Mouse (Mus musculus) hindbrain, embryonic 13.5 days (tissue): Measurements from ENCODE around the gene Klhl18. TPM values are rescaled to one million over a fixed set of nuclear protein-coding genes. Genes with fewer than 3 reads are reported as not detected.
"Not testable (repeated sequence)": the region's sequence is repeated elsewhere in the genome, so short reads cannot be mapped to it uniquely, and the experiment has no call there.

ENCODE experiments used
- ATAC-seq: fragments of 200-750 bp; cut with Nextera tagmentation; 2 replicates; pipeline ENCODE4 v1.8.0; 2017; ENCODE audit warnings: moderate TSS enrichment; ENCODE audit not compliant: low FRiP score
- H3K27ac ChIP-seq: fragments of 300-500 bp; sonication (generic); 2 replicates; pipeline ENCODE4 v1.5.1; 2015; ENCODE audit warnings: inconsistent platforms, mild to moderate bottlenecking, moderate library complexity
- H3K27me3 ChIP-seq: fragments of 300-500 bp; sonication (generic); 2 replicates; pipeline ENCODE4 v1.6.1; 2015; ENCODE audit warnings: mild to moderate bottlenecking, inconsistent platforms
- H3K36me3 ChIP-seq: fragments of 300-500 bp; sonication (generic); 2 replicates; pipeline ENCODE4 v1.6.1; 2015; ENCODE audit warnings: mild to moderate bottlenecking, inconsistent platforms
- H3K4me1 ChIP-seq: fragments of 300-500 bp; sonication (generic); replicated peaks from 2 replicates; pipeline ENCODE4 v1.6.1; 2015; ENCODE audit warnings: inconsistent platforms
- H3K4me2 ChIP-seq: fragments of 300-500 bp; sonication (generic); 2 replicates; pipeline ENCODE4 v1.6.1; 2015; ENCODE audit warnings: inconsistent platforms, mild to moderate bottlenecking, moderate library complexity
- H3K4me3 ChIP-seq: fragments of 300-500 bp; sonication (generic); 2 replicates; pipeline ENCODE4 v1.5.1; 2015; ENCODE audit warnings: mild to moderate bottlenecking, inconsistent platforms
- H3K9ac ChIP-seq: fragments of 300-500 bp; sonication (generic); 2 replicates; pipeline ENCODE4 v1.6.1; 2015; ENCODE audit warnings: mild to moderate bottlenecking, inconsistent platforms
- H3K9me3 ChIP-seq: fragments of 300-500 bp; sonication (generic); 2 replicates; pipeline ENCODE4 v1.6.1; 2016; ENCODE audit warnings: inconsistent platforms
- WGBS: fragments of 180-500 bp; shearing (Covaris S2); methylation state at CpG from one replicate; pipeline ENCODE4 v1.1.7; 2015; 5-methylcytosine and 5-hydroxymethylcytosine counted together
- polyA plus RNA-seq: library from polyadenylated mRNA; unstranded; fragments of >200 nt; fragmentation: Nextera tagmentation; extraction: Ambion mirVana; gene quantifications from 2 replicates; pipeline ENCODE4 v1.2.1, GENCODE M21; 2015

Klhl18 gene
- polyA plus RNA-seq, 1 experiment from 2014 or later, result 17.1 TPM

- 68% methylated on average over 7 of the region's 7 CpGs for WGBS
- Histone ChIP-seq H3K4me1 (peaks cover 8% of the 10 kb centered on the region), H3K9me3 (no peaks in the 10 kb centered on the region), H3K36me3 (no peaks in the 10 kb centered on the region), H3K4me3 (no peak overlapping the region), H3K4me2 (no peak overlapping the region), H3K27me3 (no peaks in the 10 kb centered on the region), H3K9ac (peak overlapping the region; percentile 8; the same call in 1 of the 2 replicates), H3K27ac (no peak overlapping the region)
- no peak for ATAC-seq
Measured at GRCm38 (mm10) chr9:110412926-110413325, 63.6 kb downstream of the Klhl18 start.

DNA sequence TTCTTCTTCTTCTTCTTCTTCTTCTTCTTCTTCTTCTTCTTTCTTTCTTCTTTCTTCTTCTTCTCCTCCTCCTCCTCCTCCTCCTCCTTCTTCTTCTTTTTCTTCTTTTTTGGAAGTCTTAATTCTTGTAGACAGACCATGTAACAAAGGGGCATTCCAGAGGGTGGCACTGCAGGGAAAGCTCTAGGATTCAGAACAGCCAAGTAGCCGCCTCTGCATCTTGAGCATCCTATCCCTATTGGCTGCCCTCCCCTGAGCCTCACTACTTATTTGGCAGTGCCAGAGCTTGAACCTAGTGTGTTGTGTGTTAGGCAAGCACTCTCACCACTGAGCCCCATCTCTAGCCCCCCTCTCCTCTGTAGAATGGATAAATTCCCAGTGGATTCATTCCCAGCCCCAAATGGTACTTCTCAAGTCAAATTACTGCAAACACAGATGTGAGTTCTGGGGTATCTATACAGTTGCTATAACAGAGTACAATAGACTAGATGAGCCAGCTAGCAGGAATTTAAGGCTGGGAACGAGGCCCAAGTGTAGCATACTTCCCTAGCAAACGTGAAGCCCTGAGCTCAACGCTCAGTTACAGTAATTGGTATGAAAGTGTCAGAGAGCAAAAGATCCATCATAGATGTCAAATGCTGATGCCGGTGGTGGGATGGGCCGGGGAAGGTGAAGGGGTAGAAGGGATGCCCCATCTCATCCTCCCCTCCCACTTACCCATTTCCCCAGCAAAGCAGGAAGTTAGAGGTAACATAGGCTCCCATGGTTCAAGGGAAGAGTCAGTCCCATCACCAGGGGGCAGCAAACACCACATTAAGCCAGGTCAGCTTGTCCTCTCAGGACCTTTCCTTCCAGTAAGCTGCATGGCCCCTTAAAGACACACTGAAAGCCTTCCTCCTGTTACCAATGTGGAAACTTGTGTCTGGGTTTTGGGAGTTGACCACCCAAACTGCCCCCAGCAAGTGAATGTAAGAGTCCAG is 65.3 kb downstream of the Klhl18 start:
- no peak overlapping the region for H3K4me3 ChIP-seq
- H3K27ac ChIP-seq, result no peak overlapping the region
- ATAC-seq, result no peak
- no peak overlapping the region for H3K9ac ChIP-seq
- peaks cover 18% of the 10 kb centered on the region for H3K4me1 ChIP-seq
- H3K27me3 ChIP-seq, result no peaks in the 10 kb centered on the region
- no peaks in the 10 kb centered on the region for H3K36me3 ChIP-seq
- no peaks in the 10 kb centered on the region for H3K9me3 ChIP-seq
- 40% methylated on average over 6 of the region's 6 CpGs for WGBS
- H3K4me2 ChIP-seq, result no peak overlapping the region

DNA sequence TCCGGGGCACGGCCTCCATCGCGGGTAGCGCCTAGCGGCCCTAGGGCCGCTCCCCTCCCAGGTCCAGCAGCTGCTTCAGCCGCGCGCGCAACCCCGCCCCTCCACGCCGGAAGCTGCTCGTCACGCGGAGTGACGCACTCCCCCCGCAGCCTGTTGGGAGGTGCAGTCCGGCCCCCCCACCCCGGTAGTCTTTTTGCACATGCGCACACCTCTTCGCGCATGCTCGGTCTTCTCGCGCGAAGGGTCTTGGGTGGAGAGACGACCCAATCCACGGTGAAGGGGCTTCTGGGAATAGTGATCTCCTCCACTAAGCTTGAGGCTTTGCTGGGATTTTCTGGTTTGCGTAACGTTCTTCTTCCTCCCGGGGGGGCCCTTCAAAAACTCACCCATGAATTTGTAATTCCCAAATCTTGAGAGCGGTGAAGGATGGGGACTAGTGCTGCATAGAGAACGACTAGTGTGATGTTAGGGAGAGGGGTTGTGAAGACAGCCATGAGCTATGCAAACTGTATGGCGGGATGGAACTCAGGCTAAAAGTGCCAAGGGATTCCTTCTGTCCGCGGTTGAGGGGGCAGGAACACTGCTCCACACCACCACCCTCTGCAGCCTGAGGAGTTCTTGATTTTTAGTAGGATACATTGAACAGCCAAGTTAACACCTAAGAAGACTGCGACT is 68.3 kb downstream of the Klhl18 start, which contains the start of gene Ptpn23:
Ptpn23 (minus strand) TSS at position 115 of the 675 bp plus-strand sequence.
- H3K36me3 ChIP-seq, result peaks cover 4% of the 10 kb centered on the region
- under 1% methylated on average over 39 of the region's 39 CpGs for WGBS
- ATAC-seq, result peak; percentile 96

GRCm38 (mm10) chr9:110407311-110408098 is 69.0 kb downstream of the Klhl18 start:
- peak; percentile 79 for ATAC-seq
- H3K4me1 ChIP-seq, result peaks cover 26% of the 10 kb centered on the region
- no peaks in the 10 kb centered on the region for H3K9me3 ChIP-seq
- peak overlapping the region; percentile 96 for H3K9ac ChIP-seq
- peak overlapping the region; percentile 96 for H3K4me2 ChIP-seq
- H3K36me3 ChIP-seq, result peaks cover 4% of the 10 kb centered on the region
- peak overlapping the region; percentile 90 for H3K27ac ChIP-seq
- 2% methylated on average over 40 of the region's 41 CpGs for WGBS
- H3K4me3 ChIP-seq, result peak overlapping the region; percentile 90
- H3K27me3 ChIP-seq, result no peaks in the 10 kb centered on the region

More for the DNA sequence above, 68.3 kb downstream of the Klhl18 start, which contains the start of gene Ptpn23:
- no peaks in the 10 kb centered on the region for H3K27me3 ChIP-seq
- H3K4me3 ChIP-seq, result peak within 1 kb of the TSS; percentile 90
- H3K4me1 ChIP-seq, result peaks cover 26% of the 10 kb centered on the region
- H3K27ac ChIP-seq, result peak within 1 kb of the TSS; percentile 90
- no peaks in the 10 kb centered on the region for H3K9me3 ChIP-seq
- H3K4me2 ChIP-seq, result peak within 1 kb of the TSS; percentile 96
- peak within 1 kb of the TSS; percentile 96 for H3K9ac ChIP-seq

DNA sequence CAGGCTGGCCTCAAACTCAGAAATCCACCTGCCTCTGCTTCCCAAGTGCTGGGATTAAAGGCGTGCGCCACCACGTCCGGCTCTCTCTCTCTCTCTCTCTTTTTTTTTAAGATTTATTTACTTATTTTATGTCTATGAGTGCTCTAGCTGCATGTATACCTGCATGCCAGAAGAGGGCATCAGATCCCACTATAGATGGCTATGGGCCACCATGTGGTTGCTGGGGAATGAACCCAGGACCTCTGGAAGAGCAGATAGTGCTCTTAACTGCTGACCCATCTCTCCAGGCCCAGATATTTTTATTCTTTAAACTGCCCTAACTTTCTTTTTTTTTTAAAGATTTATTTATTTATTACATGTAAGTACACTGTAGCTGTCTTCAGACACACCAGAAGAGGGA is 73.3 kb downstream of the Klhl18 start:
- not testable (repeated sequence) for H3K27me3 ChIP-seq, ATAC-seq, H3K27ac ChIP-seq, H3K9ac ChIP-seq, H3K4me2 ChIP-seq, H3K9me3 ChIP-seq, H3K4me3 ChIP-seq
- WGBS, result 89% methylated on average over 4 of the region's 4 CpGs
- Histone ChIP-seq H3K36me3 (peaks cover 15% of the 10 kb centered on the region), H3K4me1 (peaks cover 21% of the 10 kb centered on the region)

DNA sequence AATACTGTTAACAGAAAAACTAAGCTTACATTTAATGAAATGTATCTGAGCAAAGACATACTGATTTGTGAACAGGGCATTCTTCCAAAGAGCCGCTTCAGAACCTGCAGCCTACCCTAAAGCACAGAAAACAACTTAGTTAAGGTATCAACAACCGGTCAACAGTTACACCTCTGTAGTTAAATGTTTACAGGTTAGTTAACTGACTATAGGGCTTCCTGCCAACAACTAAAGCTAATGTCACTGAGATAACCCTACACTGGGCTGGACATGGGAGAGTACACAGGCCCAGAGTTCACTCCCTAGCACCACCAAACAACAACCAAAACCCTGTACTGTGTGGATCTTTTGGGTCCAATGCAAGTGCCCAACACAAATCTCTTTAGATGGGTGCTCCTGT is 73.8 kb downstream of the Klhl18 start:
- Histone ChIP-seq H3K36me3 (peaks cover 20% of the 10 kb centered on the region), H3K9me3 (no peaks in the 10 kb centered on the region), H3K4me1 (peaks cover 21% of the 10 kb centered on the region), H3K4me2 (no peak overlapping the region), H3K27ac (no peak overlapping the region), H3K9ac (no peak overlapping the region), H3K27me3 (no peaks in the 10 kb centered on the region), H3K4me3 (no peak overlapping the region)
- no peak for ATAC-seq
- WGBS, result 96% methylated on average over 2 of the region's 2 CpGs

DNA sequence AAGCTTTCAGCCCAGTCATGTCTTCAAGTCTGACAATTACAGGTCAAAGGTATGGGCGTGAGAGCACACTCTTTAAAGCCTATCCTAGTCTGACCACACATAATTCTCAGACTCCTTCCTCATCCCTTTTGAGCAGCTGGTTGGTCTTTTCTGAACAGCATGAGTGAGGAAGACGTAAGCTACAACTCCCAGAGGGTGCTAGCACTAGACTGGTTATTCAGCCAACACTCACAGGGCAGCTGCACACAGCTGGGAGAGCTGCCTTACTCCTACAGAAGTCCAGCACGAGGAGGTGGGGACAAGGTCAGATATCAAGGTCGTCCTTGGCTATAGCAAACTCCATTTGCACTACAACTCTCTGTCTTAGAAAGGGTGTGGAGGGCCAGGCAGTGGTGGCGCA is 75.8 kb downstream of the Klhl18 start:
- 89% methylated on average over 5 of the region's 5 CpGs for WGBS
- no peak overlapping the region for H3K27ac ChIP-seq
- H3K27me3 ChIP-seq, result no peaks in the 10 kb centered on the region
- no peak for ATAC-seq
- no peak overlapping the region for H3K9ac ChIP-seq
- no peak overlapping the region for H3K4me3 ChIP-seq
- peaks cover 39% of the 10 kb centered on the region for H3K36me3 ChIP-seq
- no peak overlapping the region for H3K4me2 ChIP-seq
- peaks cover 5% of the 10 kb centered on the region; the same call in 1 of the 2 replicates for H3K4me1 ChIP-seq
- no peaks in the 10 kb centered on the region for H3K9me3 ChIP-seq

DNA sequence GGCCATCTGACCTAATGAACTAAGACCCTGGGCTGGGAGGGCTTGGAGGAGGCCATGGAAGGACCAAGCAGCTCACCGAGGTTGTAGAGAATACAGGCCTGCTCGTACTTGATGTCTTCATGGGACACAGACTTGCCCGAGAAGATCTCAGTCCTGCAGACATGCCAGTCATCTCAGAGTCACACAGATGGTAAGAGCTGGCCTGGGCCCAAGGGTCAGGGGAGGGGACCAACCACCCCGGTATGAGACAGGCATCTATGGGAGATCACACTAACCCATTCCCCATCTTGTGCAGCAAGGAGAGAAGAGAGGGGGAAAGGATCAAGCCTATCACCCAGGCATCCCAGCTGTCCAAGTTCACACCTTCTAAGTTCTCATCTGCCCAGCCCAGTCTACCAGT is 83.2 kb downstream of the Klhl18 start:
- no peak overlapping the region for H3K27ac ChIP-seq
- no peak for ATAC-seq
- no peak overlapping the region for H3K4me2 ChIP-seq
- H3K4me1 ChIP-seq, result no peaks in the 10 kb centered on the region
- H3K36me3 ChIP-seq, result peaks cover 95% of the 10 kb centered on the region
- H3K27me3 ChIP-seq, result no peaks in the 10 kb centered on the region
- H3K9me3 ChIP-seq, result no peaks in the 10 kb centered on the region
- H3K9ac ChIP-seq, result no peak overlapping the region
- H3K4me3 ChIP-seq, result no peak overlapping the region
- 93% methylated on average over 4 of the region's 4 CpGs for WGBS

GRCm38 (mm10) chr9:110390843-110391242 is 85.7 kb downstream of the Klhl18 start:
- H3K36me3 ChIP-seq, result peaks cover 96% of the 10 kb centered on the region
- ATAC-seq, result no peak
- H3K27ac ChIP-seq, result no peak overlapping the region
- H3K9ac ChIP-seq, result no peak overlapping the region
- WGBS, result 99% methylated on average over 3 of the region's 3 CpGs
- no peak overlapping the region for H3K4me2 ChIP-seq
- H3K4me3 ChIP-seq, result no peak overlapping the region
- no peaks in the 10 kb centered on the region for H3K9me3 ChIP-seq
- H3K4me1 ChIP-seq, result no peaks in the 10 kb centered on the region
- no peaks in the 10 kb centered on the region for H3K27me3 ChIP-seq

DNA sequence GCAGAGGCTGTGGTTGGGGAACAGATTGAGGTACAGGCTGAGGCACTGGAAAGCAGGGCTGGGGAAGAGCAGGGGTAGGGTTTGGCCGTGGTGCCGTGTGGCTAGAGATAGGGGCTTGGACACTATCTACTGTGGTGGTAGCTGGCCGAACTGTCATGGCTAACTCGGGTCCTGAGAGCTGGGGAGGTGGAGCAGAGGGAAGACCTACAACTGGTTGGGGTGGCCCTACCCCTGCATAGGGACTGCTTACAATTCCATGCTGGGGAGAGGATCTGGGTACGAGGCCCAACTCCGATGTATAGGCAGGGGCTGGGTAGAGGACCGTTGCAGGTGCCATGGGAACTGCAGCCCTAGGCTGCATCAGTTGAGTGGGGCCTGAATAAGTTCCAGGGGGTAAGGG is 88.5 kb downstream of the Klhl18 start:
- no peaks in the 10 kb centered on the region for H3K27me3 ChIP-seq
- no peak for ATAC-seq
- no peaks in the 10 kb centered on the region for H3K9me3 ChIP-seq
- no peak overlapping the region for H3K9ac ChIP-seq
- H3K36me3 ChIP-seq, result peaks cover 99% of the 10 kb centered on the region
- no peak overlapping the region for H3K4me3 ChIP-seq
- H3K4me1 ChIP-seq, result no peaks in the 10 kb centered on the region
- no peak overlapping the region for H3K27ac ChIP-seq
- 97% methylated on average over 7 of the region's 7 CpGs for WGBS
- H3K4me2 ChIP-seq, result no peak overlapping the region

- Histone ChIP-seq H3K9me3 (no peaks in the 10 kb centered on the region), H3K27me3 (no peaks in the 10 kb centered on the region), H3K4me1 (no peaks in the 10 kb centered on the region), H3K36me3 (peaks cover 98% of the 10 kb centered on the region), H3K4me2 (no peak overlapping the region), H3K9ac (no peak overlapping the region), H3K27ac (no peak overlapping the region), H3K4me3 (no peak overlapping the region)
- 80% methylated on average over 7 of the region's 7 CpGs for WGBS
- no peak for ATAC-seq
Measured at GRCm38 (mm10) chr9:110384369-110384929, 92.0 kb downstream of the Klhl18 start.
